Mouse (Mus musculus): ENCODE measurements around the gene Gm17428. TPM values are rescaled to one million over a fixed set of nuclear protein-coding genes. Genes with fewer than 3 reads are reported as not detected.

The Gm17428 gene
- not detected in 2 replicates for polyA plus RNA-seq (2015; fragmentation: Nextera tagmentation; extraction: Ambion mirVana)

- Histone ChIP-seq H3K27ac (no peak within 1 kb of the TSS), H3K4me3 (replicated peaks) (no peak within 1 kb of the TSS), H3K27me3 (no peaks in the 10 kb centered on the region), H3K4me2 (no peak within 1 kb of the TSS), H3K9me3 (replicated peaks) (no peaks in the 10 kb centered on the region), H3K4me1 (peaks cover 4% of the 10 kb centered on the region; the same call in 1 of the 2 replicates), H3K9ac (no peak within 1 kb of the TSS), H3K36me3 (no peaks in the 10 kb centered on the region)
- 67% methylated on average over 1 of the region's 1 CpGs for WGBS
- no peak for ATAC-seq (replicated peaks; ENCODE audit: low FRiP score)
Measured at GRCm38 (mm10) chr14:54976633-54977032, at the start of gene Gm17428. Gene Gm17428, plus strand, starts transcription at chr14:54976933.

- Histone ChIP-seq H3K36me3 (peaks cover 4% of the 10 kb centered on the region), H3K27me3 (no peaks in the 10 kb centered on the region), H3K4me2 (peak overlapping the region; percentile 94), H3K27ac (peak overlapping the region; percentile 99), H3K4me3 (replicated peaks) (peak overlapping the region; percentile 51), H3K9ac (peak overlapping the region; percentile 74), H3K4me1 (peaks cover 52% of the 10 kb centered on the region), H3K9me3 (replicated peaks) (no peaks in the 10 kb centered on the region)
- ATAC-seq (replicated peaks; ENCODE audit: low FRiP score) = no peak
- 13% methylated on average over 7 of the region's 7 CpGs for WGBS
Measured at GRCm38 (mm10) chr14:54927296-54927695, 49.4 kb upstream of the Gm17428 start.

DNA sequence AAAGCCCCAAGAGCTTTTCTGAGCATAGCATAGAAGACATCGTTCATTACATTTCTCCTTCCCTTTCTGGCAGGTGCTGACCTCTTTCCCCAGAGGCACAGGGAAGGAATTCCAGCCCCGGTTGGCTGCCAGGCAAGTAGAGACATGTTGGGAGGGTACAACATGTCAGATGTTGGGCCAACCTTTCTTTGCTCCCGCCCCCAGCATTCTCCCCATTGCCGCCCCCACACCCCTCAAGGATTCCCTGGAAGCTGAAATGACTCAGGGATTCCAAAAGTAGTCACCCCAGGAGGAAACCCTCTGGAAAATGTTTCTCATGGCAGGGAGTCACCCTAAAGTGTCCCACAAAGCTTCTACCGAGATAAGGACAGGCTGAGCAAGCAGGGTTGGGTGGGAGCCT lies 46.9 kb upstream of the Gm17428 start:
- H3K4me1 ChIP-seq = peaks cover 45% of the 10 kb centered on the region
- H3K4me2 ChIP-seq = no peak overlapping the region
- no peak overlapping the region for H3K9ac ChIP-seq
- H3K9me3 ChIP-seq (replicated peaks) = no peaks in the 10 kb centered on the region
- 69% methylated on average over 5 of the region's 5 CpGs for WGBS
- no peaks in the 10 kb centered on the region for H3K36me3 ChIP-seq
- H3K27ac ChIP-seq = no peak overlapping the region
- H3K27me3 ChIP-seq = no peaks in the 10 kb centered on the region
- H3K4me3 ChIP-seq (replicated peaks) = no peak overlapping the region
- no peak for ATAC-seq (replicated peaks; ENCODE audit: low FRiP score)

GRCm38 (mm10) chr14:54930431-54930830 lies 46.3 kb upstream of the Gm17428 start:
- Histone ChIP-seq H3K4me1 (peaks cover 40% of the 10 kb centered on the region), H3K4me2 (no peak overlapping the region), H3K27me3 (no peaks in the 10 kb centered on the region), H3K4me3 (replicated peaks) (no peak overlapping the region), H3K9me3 (replicated peaks) (no peaks in the 10 kb centered on the region), H3K36me3 (no peaks in the 10 kb centered on the region), H3K9ac (no peak overlapping the region), H3K27ac (no peak overlapping the region)
- ATAC-seq (replicated peaks; ENCODE audit: low FRiP score) = no peak
- WGBS = 39% methylated on average over 2 of the region's 2 CpGs

DNA sequence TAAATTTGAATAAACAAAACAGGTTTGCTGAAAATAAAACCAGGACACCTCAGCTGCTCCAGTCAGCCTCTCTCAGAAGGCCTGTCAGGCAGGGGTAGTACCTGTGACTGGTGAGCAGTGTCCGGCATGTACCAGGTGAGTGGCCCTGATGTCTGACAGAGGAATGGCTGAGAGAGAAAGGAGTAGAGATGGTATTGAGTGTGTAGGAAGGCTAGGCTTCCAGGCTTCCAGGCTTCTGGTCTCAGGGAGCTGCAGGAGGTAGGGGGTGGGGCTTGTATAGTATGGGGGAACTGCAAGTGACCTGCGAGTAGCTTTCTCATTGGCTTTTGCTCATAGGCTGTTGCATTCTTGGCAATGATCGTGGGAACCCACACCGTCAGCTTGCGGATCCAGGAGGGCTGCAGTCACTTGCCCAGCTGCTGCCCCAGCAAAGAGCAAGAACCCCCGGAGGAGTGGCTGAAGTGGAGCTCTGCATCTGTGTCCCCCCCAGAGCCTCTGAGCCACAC lies 44.0 kb upstream of the Gm17428 start, which contains the start of gene Il25:
Gene Il25, plus strand, starts transcription at position 51 of the 506 bp plus-strand sequence.
- no peaks in the 10 kb centered on the region for H3K27me3 ChIP-seq
- H3K4me1 ChIP-seq = peaks cover 35% of the 10 kb centered on the region
- no peak for ATAC-seq (replicated peaks; ENCODE audit: low FRiP score)
- no peaks in the 10 kb centered on the region for H3K9me3 ChIP-seq (replicated peaks)
- no peak within 1 kb of the TSS for H3K9ac ChIP-seq
- no peaks in the 10 kb centered on the region for H3K36me3 ChIP-seq
- no peak within 1 kb of the TSS for H3K27ac ChIP-seq
- no peak within 1 kb of the TSS for H3K4me2 ChIP-seq
- H3K4me3 ChIP-seq (replicated peaks) = no peak within 1 kb of the TSS
- WGBS = 31% methylated on average over 6 of the region's 6 CpGs

GRCm38 (mm10) chr14:54935904-54936830 lies 40.6 kb upstream of the Gm17428 start, which contains the start of gene Cmtm5:
Gene Cmtm5, plus strand, starts transcription at chr14:54936261.
- Histone ChIP-seq H3K27me3 (no peaks in the 10 kb centered on the region), H3K9me3 (replicated peaks) (no peaks in the 10 kb centered on the region), H3K9ac (peak within 1 kb of the TSS; percentile 5; the same call in 1 of the 2 replicates), H3K4me1 (peaks cover 35% of the 10 kb centered on the region), H3K4me2 (peak within 1 kb of the TSS; percentile 41), H3K4me3 (replicated peaks) (0 out of 2 replicates have a peak within 1 kb of the TSS, but pooled peaks have one; percentile 12), H3K36me3 (no peaks in the 10 kb centered on the region), H3K27ac (peak within 1 kb of the TSS; percentile 82)
- 18% methylated on average over 8 of the region's 8 CpGs for WGBS
- ATAC-seq (replicated peaks; ENCODE audit: low FRiP score) = peak; percentile 57

GRCm38 (mm10) chr14:54936831-54937160 lies 39.9 kb upstream of the Gm17428 start:
- no peaks in the 10 kb centered on the region for H3K27me3 ChIP-seq
- peak overlapping the region; percentile 82 for H3K27ac ChIP-seq
- H3K4me2 ChIP-seq = peak overlapping the region; percentile 41
- H3K4me1 ChIP-seq = peaks cover 35% of the 10 kb centered on the region
- no peaks in the 10 kb centered on the region for H3K36me3 ChIP-seq
- peak overlapping the region; percentile 5; the same call in 1 of the 2 replicates for H3K9ac ChIP-seq
- 18% methylated on average over 6 of the region's 6 CpGs for WGBS
- H3K4me3 ChIP-seq (replicated peaks) = 0 out of 2 replicates have a peak overlapping the region, but pooled peaks have one; percentile 12
- no peak; the same call in 1 of the 2 replicates for ATAC-seq (replicated peaks; ENCODE audit: low FRiP score)
- no peaks in the 10 kb centered on the region for H3K9me3 ChIP-seq (replicated peaks)

DNA sequence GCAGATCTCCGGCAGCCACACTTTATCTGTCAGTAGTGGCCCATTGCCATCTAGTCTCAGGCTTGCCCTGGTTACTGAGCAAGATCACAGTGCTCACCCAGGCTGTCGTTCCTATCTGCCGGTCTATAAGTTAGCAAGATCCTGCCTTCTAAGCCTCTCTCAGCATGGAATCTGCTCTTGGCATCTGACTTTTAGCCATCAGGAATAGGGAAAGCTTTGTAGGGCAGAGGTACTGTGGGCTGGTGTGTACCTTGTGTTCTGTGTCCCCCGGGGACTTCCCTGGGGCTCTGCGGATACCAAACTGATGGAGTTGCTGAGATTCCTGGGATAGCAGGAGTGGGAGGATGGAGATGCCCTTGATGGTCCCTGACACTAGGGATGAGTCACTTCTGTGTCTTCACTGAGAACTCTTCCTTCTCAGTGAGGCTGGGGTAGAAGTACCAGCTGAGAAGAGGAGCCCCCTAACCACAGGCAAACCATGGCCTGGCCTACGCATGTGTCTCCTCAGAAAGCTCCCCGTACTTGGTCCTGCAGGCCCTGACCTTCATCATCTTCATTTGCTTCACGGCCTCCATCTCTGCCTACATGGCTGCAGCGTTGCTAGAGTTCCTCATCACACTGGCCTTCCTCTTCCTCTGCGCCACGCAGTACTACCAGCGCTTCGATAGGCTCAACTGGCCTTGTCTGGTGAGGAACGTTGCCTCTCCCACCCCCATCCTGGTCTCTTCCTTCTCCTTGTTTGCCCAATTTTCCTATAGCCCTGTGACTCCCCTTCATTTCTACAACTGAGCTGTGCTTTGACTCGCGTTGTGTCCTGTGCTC lies 39.2 kb upstream of the Gm17428 start:
- Histone ChIP-seq H3K27ac (no peak overlapping the region), H3K4me3 (replicated peaks) (no peak overlapping the region), H3K4me2 (no peak overlapping the region), H3K9me3 (replicated peaks) (no peaks in the 10 kb centered on the region), H3K9ac (no peak overlapping the region), H3K36me3 (no peaks in the 10 kb centered on the region), H3K27me3 (no peaks in the 10 kb centered on the region), H3K4me1 (peaks cover 35% of the 10 kb centered on the region)
- WGBS = 83% methylated on average over 16 of the region's 16 CpGs
- no peak for ATAC-seq (replicated peaks; ENCODE audit: low FRiP score)

- H3K36me3 ChIP-seq = no peaks in the 10 kb centered on the region
- no peaks in the 10 kb centered on the region for H3K27me3 ChIP-seq
- ATAC-seq (replicated peaks; ENCODE audit: low FRiP score) = no peak
- no peaks in the 10 kb centered on the region for H3K9me3 ChIP-seq (replicated peaks)
- no peak overlapping the region for H3K27ac ChIP-seq
- no peak overlapping the region for H3K9ac ChIP-seq
- 80% methylated on average over 15 of the region's 15 CpGs for WGBS
- H3K4me1 ChIP-seq = peaks cover 29% of the 10 kb centered on the region
- H3K4me2 ChIP-seq = no peak overlapping the region
- H3K4me3 ChIP-seq (replicated peaks) = no peak overlapping the region
Measured at GRCm38 (mm10) chr14:54938431-54939219, 38.1 kb upstream of the Gm17428 start.

DNA sequence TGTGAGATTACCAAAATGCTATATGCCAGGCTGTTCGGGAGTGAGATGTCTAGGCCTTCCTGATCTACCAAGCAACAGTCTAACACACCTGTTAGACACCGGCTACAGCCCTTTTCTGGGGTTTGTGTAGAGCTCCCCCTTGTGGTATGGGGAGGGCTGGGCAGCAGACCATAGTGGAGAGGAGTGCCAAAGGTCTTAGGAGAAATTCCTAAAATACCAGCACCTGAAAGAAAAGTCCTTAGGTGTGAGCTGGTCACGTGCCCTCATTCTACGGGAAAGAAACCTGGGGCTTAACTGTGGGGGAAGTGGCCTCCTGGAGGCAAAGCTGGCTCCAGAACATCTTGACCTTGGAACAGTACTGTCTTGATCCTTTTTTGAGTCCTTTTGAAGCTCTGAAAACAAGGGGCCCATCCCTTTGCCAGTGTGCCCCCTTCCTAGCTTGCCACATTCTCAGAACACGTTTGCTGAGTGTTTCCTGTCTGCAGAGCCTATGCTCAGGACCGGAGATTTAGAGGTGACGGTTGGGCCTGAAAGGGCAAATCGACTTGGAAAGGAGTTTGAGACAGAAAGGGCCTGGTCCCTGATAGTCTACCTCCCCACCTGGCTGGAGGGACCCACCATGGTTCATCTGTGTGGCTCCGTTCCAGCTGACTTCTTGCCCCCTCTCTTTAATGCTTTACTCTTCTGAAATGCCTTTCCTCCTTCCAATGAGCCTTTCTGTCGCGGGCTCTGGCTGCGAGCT lies 37.1 kb upstream of the Gm17428 start:
- peak; percentile 47; the same call in 1 of the 2 replicates for ATAC-seq (replicated peaks; ENCODE audit: low FRiP score)
- Histone ChIP-seq H3K4me3 (replicated peaks) (no peak overlapping the region), H3K9me3 (replicated peaks) (no peaks in the 10 kb centered on the region), H3K9ac (no peak overlapping the region), H3K27me3 (no peaks in the 10 kb centered on the region), H3K27ac (peak overlapping the region; percentile 37; the same call in 1 of the 2 replicates), H3K4me1 (peaks cover 29% of the 10 kb centered on the region), H3K4me2 (no peak overlapping the region), H3K36me3 (no peaks in the 10 kb centered on the region)
- WGBS = 43% methylated on average over 12 of the region's 12 CpGs

- H3K4me2 ChIP-seq = no peak overlapping the region
- 73% methylated on average over 3 of the region's 3 CpGs for WGBS
- H3K9ac ChIP-seq = no peak overlapping the region
- no peaks in the 10 kb centered on the region for H3K27me3 ChIP-seq
- H3K36me3 ChIP-seq = no peaks in the 10 kb centered on the region
- no peaks in the 10 kb centered on the region for H3K9me3 ChIP-seq (replicated peaks)
- ATAC-seq (replicated peaks; ENCODE audit: low FRiP score) = no peak
- H3K4me1 ChIP-seq = peaks cover 29% of the 10 kb centered on the region
- no peak overlapping the region for H3K4me3 ChIP-seq (replicated peaks)
- peak overlapping the region; percentile 37; the same call in 1 of the 2 replicates for H3K27ac ChIP-seq
Measured at GRCm38 (mm10) chr14:54940176-54940530, 36.6 kb upstream of the Gm17428 start.
